Mouse (Mus musculus) midbrain, embryonic 16.5 days (tissue): ENCODE results near the gene Dync1i1. TPM values are rescaled to one million over a fixed set of nuclear protein-coding genes. Genes with fewer than 3 reads are reported as not detected.

ENCODE experiments used
- ATAC-seq: fragments of 200-750 bp; cut with Nextera tagmentation; 2 replicates; pipeline ENCODE4 v1.8.0; 2017; ENCODE audit warnings: moderate TSS enrichment
- H3K27ac ChIP-seq: fragments of 300-500 bp; sonication (generic); 2 replicates; pipeline ENCODE4 v1.5.1; 2014; ENCODE audit warnings: mild to moderate bottlenecking, low read length, mixed read lengths
- H3K27me3 ChIP-seq: fragments of 300-500 bp; sonication (generic); 2 replicates; pipeline ENCODE4 v1.6.1; 2014; ENCODE audit warnings: low read depth, low read length, mixed read lengths; ENCODE audit not compliant: control insufficient read depth, insufficient read depth
- H3K36me3 ChIP-seq: fragments of 300-500 bp; sonication (generic); 2 replicates; pipeline ENCODE4 v1.6.1; 2014; ENCODE audit warnings: mild to moderate bottlenecking, low read length, moderate library complexity, mixed read lengths; ENCODE audit not compliant: control insufficient read depth, insufficient read depth
- H3K4me1 ChIP-seq: fragments of 300-500 bp; sonication (generic); 2 replicates; pipeline ENCODE4 v1.6.1; 2014; ENCODE audit warnings: mild to moderate bottlenecking, low read length, mixed read lengths; ENCODE audit not compliant: control insufficient read depth, insufficient read depth
- H3K4me2 ChIP-seq: fragments of 300-500 bp; sonication (generic); 2 replicates; pipeline ENCODE4 v1.6.1; 2014; ENCODE audit warnings: mild to moderate bottlenecking, low read length, mixed read lengths
- H3K4me3 ChIP-seq: fragments of 300-500 bp; sonication (generic); 2 replicates; pipeline ENCODE4 v1.5.1; 2014; ENCODE audit warnings: low read depth, mild to moderate bottlenecking, low read length, moderate library complexity, mixed read lengths
- H3K9ac ChIP-seq: fragments of 300-500 bp; sonication (generic); 2 replicates; pipeline ENCODE4 v1.6.1; 2014; ENCODE audit warnings: low read depth, low read length, mixed read lengths
- H3K9me3 ChIP-seq: fragments of 300-500 bp; sonication (generic); replicated peaks from 2 replicates; pipeline ENCODE4 v1.6.1; 2014; ENCODE audit warnings: mild to moderate bottlenecking, low read length, mixed read lengths; ENCODE audit not compliant: control insufficient read depth, poor library complexity, severe bottlenecking
- WGBS: fragments of 180-500 bp; shearing (Covaris S2); extraction: QIAGEN DNeasy Blood & Tissue Kit; methylation state at CpG from one replicate; pipeline ENCODE4 v1.1.7; 2014; 5-methylcytosine and 5-hydroxymethylcytosine counted together
- polyA plus RNA-seq: library from polyadenylated mRNA; unstranded; fragments of >200 nt; fragmentation: Nextera tagmentation; extraction: Ambion mirVana; gene quantifications from 2 replicates; pipeline ENCODE4 v1.2.1, GENCODE M21; 2015

Gene Dync1i1
- polyA plus RNA-seq, 1 experiment from 2014 or later = 43.1 TPM

GRCm38 (mm10) chr6:5961960-5962359 lies 236.5 kb downstream of the Dync1i1 start:
- H3K4me1 ChIP-seq = no peaks in the 10 kb centered on the region
- no peak overlapping the region for H3K27ac ChIP-seq
- H3K9ac ChIP-seq = no peak overlapping the region
- H3K9me3 ChIP-seq = no peaks in the 10 kb centered on the region
- H3K4me3 ChIP-seq = no peak overlapping the region
- H3K36me3 ChIP-seq = no peaks in the 10 kb centered on the region
- no peak for ATAC-seq
- H3K27me3 ChIP-seq = no peaks in the 10 kb centered on the region
- 92% methylated on average over 3 of the region's 3 CpGs for WGBS
- H3K4me2 ChIP-seq = no peak overlapping the region

GRCm38 (mm10) chr6:5966376-5966775 lies 240.9 kb downstream of the Dync1i1 start:
- no peak overlapping the region for H3K27ac ChIP-seq
- no peaks in the 10 kb centered on the region for H3K36me3 ChIP-seq
- no peak for ATAC-seq
- no peaks in the 10 kb centered on the region for H3K9me3 ChIP-seq
- no peak overlapping the region for H3K9ac ChIP-seq
- WGBS = 97% methylated on average over 7 of the region's 7 CpGs
- no peaks in the 10 kb centered on the region for H3K4me1 ChIP-seq
- no peak overlapping the region for H3K4me3 ChIP-seq
- no peaks in the 10 kb centered on the region for H3K27me3 ChIP-seq
- no peak overlapping the region for H3K4me2 ChIP-seq

- H3K9ac ChIP-seq = no peak overlapping the region
- H3K4me2 ChIP-seq = no peak overlapping the region
- H3K27me3 ChIP-seq = no peaks in the 10 kb centered on the region
- no peaks in the 10 kb centered on the region for H3K36me3 ChIP-seq
- no peak for ATAC-seq
- no peaks in the 10 kb centered on the region for H3K9me3 ChIP-seq
- H3K4me1 ChIP-seq = no peaks in the 10 kb centered on the region
- WGBS = 81% methylated on average over 8 of the region's 8 CpGs
- H3K27ac ChIP-seq = no peak overlapping the region
- H3K4me3 ChIP-seq = no peak overlapping the region
Observed at GRCm38 (mm10) chr6:5966806-5967445, 241.5 kb downstream of the Dync1i1 start.

GRCm38 (mm10) chr6:5967545-5967944 lies 242.1 kb downstream of the Dync1i1 start:
- WGBS = 86% methylated on average over 4 of the region's 4 CpGs
- Histone ChIP-seq H3K27me3 (no peaks in the 10 kb centered on the region), H3K4me3 (no peak overlapping the region), H3K36me3 (no peaks in the 10 kb centered on the region), H3K4me2 (no peak overlapping the region), H3K9me3 (no peaks in the 10 kb centered on the region), H3K9ac (no peak overlapping the region), H3K4me1 (no peaks in the 10 kb centered on the region), H3K27ac (no peak overlapping the region)
- ATAC-seq = no peak

GRCm38 (mm10) chr6:5969613-5970012 lies 244.2 kb downstream of the Dync1i1 start:
- WGBS = 86% methylated on average over 8 of the region's 8 CpGs
- no peak overlapping the region for H3K9ac ChIP-seq

GRCm38 (mm10) chr6:5976241-5976640 lies 250.8 kb downstream of the Dync1i1 start:
- Histone ChIP-seq H3K36me3 (no peaks in the 10 kb centered on the region), H3K9me3 (no peaks in the 10 kb centered on the region), H3K4me3 (no peak overlapping the region), H3K9ac (no peak overlapping the region), H3K27ac (no peak overlapping the region), H3K4me2 (no peak overlapping the region), H3K4me1 (no peaks in the 10 kb centered on the region), H3K27me3 (no peaks in the 10 kb centered on the region)
- ATAC-seq = no peak
- 74% methylated on average over 4 of the region's 4 CpGs for WGBS

More at GRCm38 (mm10) chr6:5969613-5970012, 244.2 kb downstream of the Dync1i1 start:
- Histone ChIP-seq H3K9me3 (no peaks in the 10 kb centered on the region), H3K36me3 (no peaks in the 10 kb centered on the region), H3K4me2 (no peak overlapping the region), H3K4me1 (no peaks in the 10 kb centered on the region), H3K27me3 (no peaks in the 10 kb centered on the region), H3K27ac (no peak overlapping the region), H3K4me3 (no peak overlapping the region)
- ATAC-seq = no peak

- Histone ChIP-seq H3K36me3 (no peaks in the 10 kb centered on the region), H3K4me2 (no peak overlapping the region), H3K4me3 (no peak overlapping the region), H3K4me1 (no peaks in the 10 kb centered on the region), H3K9me3 (no peaks in the 10 kb centered on the region), H3K9ac (no peak overlapping the region), H3K27ac (no peak overlapping the region), H3K27me3 (no peaks in the 10 kb centered on the region)
- 79% methylated on average over 15 of the region's 15 CpGs for WGBS
- no peak for ATAC-seq
Observed at GRCm38 (mm10) chr6:5977238-5977920, 251.9 kb downstream of the Dync1i1 start.

GRCm38 (mm10) chr6:5991243-5991642 lies 265.8 kb downstream of the Dync1i1 start:
- no peak for ATAC-seq
- peaks cover 16% of the 10 kb centered on the region for H3K4me1 ChIP-seq
- no peak overlapping the region; the same call in 1 of the 2 replicates for H3K4me2 ChIP-seq
- no peak overlapping the region for H3K4me3 ChIP-seq
- H3K9ac ChIP-seq = no peak overlapping the region
- WGBS = 66% methylated on average over 6 of the region's 6 CpGs
- H3K27me3 ChIP-seq = no peaks in the 10 kb centered on the region; the same call in 1 of the 2 replicates
- no peak overlapping the region for H3K27ac ChIP-seq
- H3K9me3 ChIP-seq = no peaks in the 10 kb centered on the region
- H3K36me3 ChIP-seq = no peaks in the 10 kb centered on the region
